Mouse (Mus musculus) intestine, embryonic 16.5 days (tissue): ENCODE results near the gene Crybb2. TPM values are rescaled to one million over a fixed set of nuclear protein-coding genes. Genes with fewer than 3 reads are reported as not detected.
"Not testable (repeated sequence)": the region's sequence is repeated elsewhere in the genome, so short reads cannot be mapped to it uniquely, and the experiment has no call there.

Source experiments
- ATAC-seq: fragments of 200-750 bp; cut with Nextera tagmentation; 2 replicates; pipeline ENCODE4 v1.8.0; 2017; ENCODE audit warnings: moderate TSS enrichment, moderate library complexity
- H3K27ac ChIP-seq: fragments of 300-500 bp; sonication (generic); 2 replicates; pipeline ENCODE4 v1.5.1; 2014; ENCODE audit warnings: mild to moderate bottlenecking, low read length
- H3K27me3 ChIP-seq: fragments of 300-500 bp; sonication (generic); replicated peaks from 2 replicates; pipeline ENCODE4 v1.6.1; 2014; ENCODE audit warnings: low read length, control low read depth, mixed read lengths; ENCODE audit not compliant: control insufficient read depth, insufficient read depth
- H3K36me3 ChIP-seq: fragments of 300-500 bp; sonication (generic); 2 replicates; pipeline ENCODE4 v1.6.1; 2014; ENCODE audit warnings: low read length, control low read depth; ENCODE audit not compliant: control insufficient read depth, insufficient read depth
- H3K4me1 ChIP-seq: fragments of 300-500 bp; sonication (generic); 2 replicates; pipeline ENCODE4 v1.6.1; 2014; ENCODE audit warnings: low read length, control low read depth, mixed read lengths; ENCODE audit not compliant: control insufficient read depth, insufficient read depth
- H3K4me2 ChIP-seq: fragments of 300-500 bp; sonication (generic); 2 replicates; pipeline ENCODE4 v1.6.1; 2014; ENCODE audit warnings: low read depth, low read length, control low read depth
- H3K4me3 ChIP-seq: fragments of 300-500 bp; sonication (generic); 2 replicates; pipeline ENCODE4 v1.5.1; 2014; ENCODE audit warnings: mild to moderate bottlenecking, low read length
- H3K9ac ChIP-seq: fragments of 300-500 bp; sonication (generic); 2 replicates; pipeline ENCODE4 v1.6.1; 2014; ENCODE audit warnings: low read depth, low read length
- H3K9me3 ChIP-seq: fragments of 300-500 bp; sonication (generic); 2 replicates; pipeline ENCODE4 v1.6.1; 2016; ENCODE audit warnings: low read length, control low read depth; ENCODE audit not compliant: control insufficient read depth
- WGBS: fragments of 180-500 bp; shearing (Covaris S2); extraction: QIAGEN DNeasy Blood & Tissue Kit; methylation state at CpG from one replicate; pipeline ENCODE4 v1.1.7; 2014; 5-methylcytosine and 5-hydroxymethylcytosine counted together
- polyA plus RNA-seq: library from polyadenylated mRNA; unstranded; fragments of >200 nt; fragmentation: Nextera tagmentation; extraction: Ambion mirVana; gene quantifications from 2 replicates; pipeline ENCODE4 v1.2.1, GENCODE M21; 2015

Crybb2 gene
- polyA plus RNA-seq, 1 experiment from 2014 or later = not detected

- not testable (repeated sequence) for H3K27ac ChIP-seq, H3K27me3 ChIP-seq, ATAC-seq, H3K9me3 ChIP-seq, H3K36me3 ChIP-seq, H3K9ac ChIP-seq, H3K4me3 ChIP-seq, H3K4me2 ChIP-seq
- H3K4me1 ChIP-seq = peaks cover 44% of the 10 kb centered on the region
- WGBS = 84% methylated on average over 2 of the region's 2 CpGs
These were observed 39.7 kb upstream of the Crybb2 start for GRCm38 (mm10) chr5:113109651-113110050.

- H3K27me3 ChIP-seq = no peaks in the 10 kb centered on the region
- no peaks in the 10 kb centered on the region for H3K9me3 ChIP-seq
- peaks cover 30% of the 10 kb centered on the region for H3K4me1 ChIP-seq
- no peak overlapping the region for H3K4me3 ChIP-seq
- H3K36me3 ChIP-seq = no peaks in the 10 kb centered on the region
- WGBS = 74% methylated on average over 11 of the region's 11 CpGs
- no peak overlapping the region for H3K27ac ChIP-seq
- no peak overlapping the region; the same call in 1 of the 2 replicates for H3K9ac ChIP-seq
- peak; percentile 21; the same call in 1 of the 2 replicates for ATAC-seq
- H3K4me2 ChIP-seq = no peak overlapping the region
These were observed 38.3 kb upstream of the Crybb2 start for GRCm38 (mm10) chr5:113108165-113108764.

- WGBS = 63% methylated on average over 3 of the region's 3 CpGs
- no peak overlapping the region for H3K4me2 ChIP-seq
- no peaks in the 10 kb centered on the region for H3K36me3 ChIP-seq
- H3K4me1 ChIP-seq = peaks cover 24% of the 10 kb centered on the region
- no peak overlapping the region for H3K27ac ChIP-seq
- no peak overlapping the region; the same call in 1 of the 2 replicates for H3K9ac ChIP-seq
- H3K4me3 ChIP-seq = no peak overlapping the region
- H3K9me3 ChIP-seq = no peaks in the 10 kb centered on the region
- H3K27me3 ChIP-seq = no peaks in the 10 kb centered on the region
- ATAC-seq = 0 out of 2 replicates have a peak, but pooled peaks have one; percentile 14
These were observed 37.8 kb upstream of the Crybb2 start for GRCm38 (mm10) chr5:113107709-113108108.

GRCm38 (mm10) chr5:113106594-113106993 is 36.7 kb upstream of the Crybb2 start:
- no peak for ATAC-seq
- no peak overlapping the region for H3K4me3 ChIP-seq

GRCm38 (mm10) chr5:113105481-113105880 is 35.6 kb upstream of the Crybb2 start:
- 88% methylated on average over 4 of the region's 4 CpGs for WGBS
- Histone ChIP-seq H3K4me1 (peaks cover 7% of the 10 kb centered on the region), H3K4me2 (no peak overlapping the region), H3K27ac (no peak overlapping the region), H3K27me3 (no peaks in the 10 kb centered on the region), H3K9me3 (no peaks in the 10 kb centered on the region), H3K36me3 (no peaks in the 10 kb centered on the region), H3K4me3 (no peak overlapping the region), H3K9ac (no peak overlapping the region)
- ATAC-seq = no peak

More at GRCm38 (mm10) chr5:113106594-113106993, 36.7 kb upstream of the Crybb2 start:
- no peak overlapping the region for H3K9ac ChIP-seq
- 73% methylated on average over 7 of the region's 7 CpGs for WGBS
- H3K27ac ChIP-seq = no peak overlapping the region
- H3K4me2 ChIP-seq = no peak overlapping the region
- no peaks in the 10 kb centered on the region for H3K36me3 ChIP-seq
- no peaks in the 10 kb centered on the region for H3K9me3 ChIP-seq
- H3K27me3 ChIP-seq = no peaks in the 10 kb centered on the region
- H3K4me1 ChIP-seq = peaks cover 17% of the 10 kb centered on the region

- Histone ChIP-seq H3K27me3 (no peaks in the 10 kb centered on the region), H3K27ac (no peak overlapping the region), H3K4me2 (no peak overlapping the region), H3K9me3 (no peaks in the 10 kb centered on the region), H3K9ac (no peak overlapping the region), H3K36me3 (no peaks in the 10 kb centered on the region), H3K4me1 (peaks cover 7% of the 10 kb centered on the region; the same call in 1 of the 2 replicates), H3K4me3 (no peak overlapping the region)
- 75% methylated on average over 9 of the region's 9 CpGs for WGBS
- ATAC-seq = no peak
These were observed 35.1 kb upstream of the Crybb2 start for GRCm38 (mm10) chr5:113105035-113105434.

DNA sequence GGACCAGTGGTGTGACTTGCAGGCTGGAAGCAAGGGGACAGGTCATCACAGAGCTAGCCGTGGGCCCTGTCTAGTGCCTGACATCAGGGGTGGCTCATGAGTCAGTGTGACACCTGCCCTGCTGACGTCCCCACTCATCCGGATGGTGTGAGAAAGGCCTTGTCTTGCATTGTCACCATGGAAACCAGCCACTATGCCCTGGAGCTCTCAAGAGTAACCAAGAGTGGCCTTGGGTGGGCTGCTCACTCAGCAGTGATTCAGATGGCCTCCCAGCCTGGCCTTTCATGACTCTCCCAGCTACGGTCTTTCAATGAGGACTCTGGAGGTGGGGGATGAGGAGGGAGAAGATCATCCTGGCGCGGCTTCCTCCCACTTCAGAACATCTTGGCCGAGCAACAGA is 32.5 kb upstream of the Crybb2 start:
- peaks cover 2% of the 10 kb centered on the region; the same call in 1 of the 2 replicates for H3K36me3 ChIP-seq
- no peaks in the 10 kb centered on the region for H3K27me3 ChIP-seq
- no peak overlapping the region for H3K9ac ChIP-seq
- no peaks in the 10 kb centered on the region for H3K4me1 ChIP-seq
- H3K9me3 ChIP-seq = no peaks in the 10 kb centered on the region
- 63% methylated on average over 7 of the region's 7 CpGs for WGBS
- no peak overlapping the region for H3K4me3 ChIP-seq
- no peak overlapping the region for H3K27ac ChIP-seq
- H3K4me2 ChIP-seq = no peak overlapping the region
- ATAC-seq = no peak

- H3K9me3 ChIP-seq = no peaks in the 10 kb centered on the region
- H3K27me3 ChIP-seq = no peaks in the 10 kb centered on the region
- no peak for ATAC-seq
- 83% methylated on average over 10 of the region's 10 CpGs for WGBS
- no peak overlapping the region for H3K4me3 ChIP-seq
- no peak overlapping the region for H3K27ac ChIP-seq
- no peaks in the 10 kb centered on the region for H3K4me1 ChIP-seq
- H3K9ac ChIP-seq = no peak overlapping the region
- H3K36me3 ChIP-seq = peaks cover 7% of the 10 kb centered on the region; the same call in 1 of the 2 replicates
- no peak overlapping the region for H3K4me2 ChIP-seq
These were observed 31.5 kb upstream of the Crybb2 start for GRCm38 (mm10) chr5:113101457-113101856.

GRCm38 (mm10) chr5:113100422-113100821 is 30.5 kb upstream of the Crybb2 start:
- no peaks in the 10 kb centered on the region for H3K4me1 ChIP-seq
- no peak for ATAC-seq
- H3K4me2 ChIP-seq = no peak overlapping the region
- peaks cover 9% of the 10 kb centered on the region; the same call in 1 of the 2 replicates for H3K36me3 ChIP-seq
- no peak overlapping the region for H3K4me3 ChIP-seq
- no peaks in the 10 kb centered on the region for H3K27me3 ChIP-seq
- 0 out of 2 replicates have a peak overlapping the region, but pooled peaks have one; percentile 10 for H3K9ac ChIP-seq
- no peak overlapping the region for H3K27ac ChIP-seq
- 66% methylated on average over 11 of the region's 11 CpGs for WGBS
- H3K9me3 ChIP-seq = no peaks in the 10 kb centered on the region
